Mouse (Mus musculus): ENCODE measurements around the gene Ssu72. TPM values are rescaled to one million over a fixed set of nuclear protein-coding genes. Genes with fewer than 3 reads are reported as not detected.

Ssu72 gene
- polyA plus RNA-seq, 2 experiments, result 115 to 131 TPM

GRCm38 (mm10) chr4:155695531-155696062 lies 9.0 kb upstream of the Ssu72 start:
- ATAC-seq (ENCODE audit: low FRiP score, low read depth) (no peak), DNase-seq (ENCODE audit: low spot score) (no peak)
- Histone ChIP-seq H3K4me2 (replicated peaks; ENCODE audit: low read depth, low read length, severe bottlenecking) (peak overlapping the region; percentile 96), H3K4me3 (replicated peaks; ENCODE audit: low read length) (peak overlapping the region; percentile 69), H3K27ac (replicated peaks; ENCODE audit: low read depth, low read length) (no peak overlapping the region), H3K27me3 (ENCODE audit: control insufficient read depth, insufficient read depth, low read length) (peaks cover 4% of the 10 kb centered on the region; the same call in 1 of the 2 replicates), H3K9me3 (ENCODE audit: control insufficient read depth, low read length) (no peaks in the 10 kb centered on the region), H3K9ac (ENCODE audit: low read depth, low read length, severe bottlenecking) (peak overlapping the region; percentile 81), H3K4me1 (ENCODE audit: control insufficient read depth, insufficient read depth, low read length) (peaks cover 13% of the 10 kb centered on the region), H3K36me3 (ENCODE audit: control insufficient read depth, insufficient read depth, low read length) (no peaks in the 10 kb centered on the region; the same call in 1 of the 2 replicates)
- 75% methylated on average over 4 of the region's 4 CpGs for WGBS
- no peak for TF ChIP-seq POLR2A (IDR thresholded peaks at IDR 0.05; ENCODE audit: borderline replicate concordance, extremely low read depth, insufficient read depth, insufficient read length)

- DNase-seq (ENCODE audit: low spot score) (no peak), ATAC-seq (ENCODE audit: low FRiP score, low read depth) (no peak)
- H3K4me3 ChIP-seq (replicated peaks; ENCODE audit: low read length), result no peak overlapping the region
- H3K27ac ChIP-seq (replicated peaks; ENCODE audit: low read depth, low read length), result no peak overlapping the region
- H3K4me1 ChIP-seq (ENCODE audit: control insufficient read depth, insufficient read depth, low read length), result peaks cover 13% of the 10 kb centered on the region
- WGBS, result 66% methylated on average over 16 of the region's 16 CpGs
- H3K36me3 ChIP-seq (ENCODE audit: control insufficient read depth, insufficient read depth, low read length), result no peaks in the 10 kb centered on the region; the same call in 1 of the 2 replicates
- TF ChIP-seq POLR2A (IDR thresholded peaks at IDR 0.05; ENCODE audit: borderline replicate concordance, extremely low read depth, insufficient read depth, insufficient read length), result no peak
- H3K9me3 ChIP-seq (ENCODE audit: control insufficient read depth, low read length), result no peaks in the 10 kb centered on the region
- H3K4me2 ChIP-seq (replicated peaks; ENCODE audit: low read depth, low read length, severe bottlenecking), result peak overlapping the region; percentile 10; the same call in 1 of the 2 replicates
- no peak overlapping the region for H3K9ac ChIP-seq (ENCODE audit: low read depth, low read length, severe bottlenecking)
- peaks cover 4% of the 10 kb centered on the region; the same call in 1 of the 2 replicates for H3K27me3 ChIP-seq (ENCODE audit: control insufficient read depth, insufficient read depth, low read length)
Observed at GRCm38 (mm10) chr4:155696261-155697255, 8.0 kb upstream of the Ssu72 start.

GRCm38 (mm10) chr4:155700425-155700824 lies 4.2 kb upstream of the Ssu72 start:
- DNase-seq (ENCODE audit: low spot score), result no peak

GRCm38 (mm10) chr4:155703425-155703929 lies 1.1 kb upstream of the Ssu72 start:
- H3K9me3 ChIP-seq (ENCODE audit: control insufficient read depth, low read length), result no peaks in the 10 kb centered on the region
- H3K9ac ChIP-seq (ENCODE audit: low read depth, low read length, severe bottlenecking), result no peak overlapping the region
- no peak overlapping the region for H3K27ac ChIP-seq (replicated peaks; ENCODE audit: low read depth, low read length)
- H3K4me3 ChIP-seq (replicated peaks; ENCODE audit: low read length), result no peak overlapping the region
- no peaks in the 10 kb centered on the region; the same call in 1 of the 2 replicates for H3K4me1 ChIP-seq (ENCODE audit: control insufficient read depth, insufficient read depth, low read length)
- H3K27me3 ChIP-seq (ENCODE audit: control insufficient read depth, insufficient read depth, low read length), result no peaks in the 10 kb centered on the region
- TF ChIP-seq POLR2A (IDR thresholded peaks at IDR 0.05; ENCODE audit: borderline replicate concordance, extremely low read depth, insufficient read depth, insufficient read length), result no peak
- 96% methylated on average over 4 of the region's 4 CpGs for WGBS
- no peak overlapping the region for H3K4me2 ChIP-seq (replicated peaks; ENCODE audit: low read depth, low read length, severe bottlenecking)
- no peaks in the 10 kb centered on the region for H3K36me3 ChIP-seq (ENCODE audit: control insufficient read depth, insufficient read depth, low read length)
- no peak for ATAC-seq (ENCODE audit: low FRiP score, low read depth)
- no peak for DNase-seq (ENCODE audit: low spot score)

More at GRCm38 (mm10) chr4:155700425-155700824, 4.2 kb upstream of the Ssu72 start:
- Histone ChIP-seq H3K9ac (ENCODE audit: low read depth, low read length, severe bottlenecking) (no peak overlapping the region), H3K36me3 (ENCODE audit: control insufficient read depth, insufficient read depth, low read length) (no peaks in the 10 kb centered on the region; the same call in 1 of the 2 replicates), H3K27me3 (ENCODE audit: control insufficient read depth, insufficient read depth, low read length) (peaks cover under 1% of the 10 kb centered on the region; the same call in 1 of the 2 replicates), H3K27ac (replicated peaks; ENCODE audit: low read depth, low read length) (no peak overlapping the region), H3K9me3 (ENCODE audit: control insufficient read depth, low read length) (no peaks in the 10 kb centered on the region), H3K4me1 (ENCODE audit: control insufficient read depth, insufficient read depth, low read length) (peaks cover 8% of the 10 kb centered on the region), H3K4me2 (replicated peaks; ENCODE audit: low read depth, low read length, severe bottlenecking) (no peak overlapping the region), H3K4me3 (replicated peaks; ENCODE audit: low read length) (no peak overlapping the region)
- TF ChIP-seq POLR2A (IDR thresholded peaks at IDR 0.05; ENCODE audit: borderline replicate concordance, extremely low read depth, insufficient read depth, insufficient read length), result no peak
- ATAC-seq (ENCODE audit: low FRiP score, low read depth), result no peak

GRCm38 (mm10) chr4:155705592-155705929 lies 961 bp downstream of the Ssu72 start:
- peak overlapping the region; percentile 79 for H3K9ac ChIP-seq (ENCODE audit: low read depth, low read length, severe bottlenecking)
- TF ChIP-seq POLR2A (IDR thresholded peaks at IDR 0.05; ENCODE audit: borderline replicate concordance, extremely low read depth, insufficient read depth, insufficient read length), result no peak
- ATAC-seq (ENCODE audit: low FRiP score, low read depth), result no peak

More at GRCm38 (mm10) chr4:155705592-155705929, 961 bp downstream of the Ssu72 start:
- Histone ChIP-seq H3K4me3 (replicated peaks; ENCODE audit: low read length) (peak overlapping the region; percentile 96), H3K27me3 (ENCODE audit: control insufficient read depth, insufficient read depth, low read length) (no peaks in the 10 kb centered on the region), H3K36me3 (ENCODE audit: control insufficient read depth, insufficient read depth, low read length) (0 out of 2 replicates have a peak, but pooled peaks cover 2% of the 10 kb centered on the region), H3K27ac (replicated peaks; ENCODE audit: low read depth, low read length) (peak overlapping the region; percentile 98), H3K4me2 (replicated peaks; ENCODE audit: low read depth, low read length, severe bottlenecking) (peak overlapping the region; percentile 65), H3K9me3 (ENCODE audit: control insufficient read depth, low read length) (no peaks in the 10 kb centered on the region), H3K4me1 (ENCODE audit: control insufficient read depth, insufficient read depth, low read length) (no peaks in the 10 kb centered on the region; the same call in 1 of the 2 replicates)
- DNase-seq (ENCODE audit: low spot score), result no peak
- WGBS, result under 1% methylated on average over 19 of the region's 19 CpGs

Measured in limb, embryonic 14.5 days (tissue).